Mouse (Mus musculus) liver, embryonic 14.5 days (tissue): Measurements from ENCODE around the gene C1s1. TPM values are rescaled to one million over a fixed set of nuclear protein-coding genes. Genes with fewer than 3 reads are reported as not detected.
A peak's percentile ranks its signal among the peaks of the same experiment; 100 is the strongest.
"Not testable (repeated sequence)": the region's sequence is repeated elsewhere in the genome, so short reads cannot be mapped to it uniquely, and the experiment has no call there.

ENCODE experiments used
- ATAC-seq: fragments of 200-750 bp; cut with Nextera tagmentation; 2 replicates; pipeline ENCODE4 v1.8.0; 2017; ENCODE audit warnings: moderate number of reproducible peaks, mild to moderate bottlenecking, moderate library complexity; ENCODE audit not compliant: insufficient read depth
- DNase-seq, 3 experiments: peaks; one replicate each; pipeline ENCODE4 v3.0.0-alpha.2; 2012 to 2013; ENCODE audit warnings: low read depth in 3 of 3, low spot score in 3 of 3
- H3K27ac ChIP-seq: fragments of 300-500 bp; sonication (generic); 2 replicates; pipeline ENCODE4 v1.5.1; 2014; ENCODE audit warnings: moderate library complexity, mild to moderate bottlenecking, control low read depth, inconsistent platforms
- H3K27me3 ChIP-seq: fragments of 300-500 bp; sonication (generic); 2 replicates; pipeline ENCODE4 v1.6.1; 2014; ENCODE audit warnings: mild to moderate bottlenecking, low read length, moderate library complexity; ENCODE audit not compliant: control insufficient read depth, insufficient read depth
- H3K36me3 ChIP-seq: fragments of 300-500 bp; sonication (generic); replicated peaks from 2 replicates; pipeline ENCODE4 v1.6.1; 2014; ENCODE audit warnings: low read depth; ENCODE audit not compliant: control insufficient read depth, insufficient read depth
- H3K4me1 ChIP-seq, 2 experiments: fragments of 200-500 bp in 1 of 2; fragments of 300-500 bp in 1 of 2; sonication (generic) in 1 of 2; replicated peaks; 2 replicates each; pipeline ENCODE4 v1.6.1; 2012 to 2014; ENCODE audit warnings: antibody characterized with exemption in 1 of 2, inconsistent platforms in 1 of 2, low read length in 1 of 2; ENCODE audit not compliant: control insufficient read depth in 2 of 2, insufficient read depth in 2 of 2
- H3K4me2 ChIP-seq: fragments of 300-500 bp; sonication (generic); 2 replicates; pipeline ENCODE4 v1.6.1; 2014; ENCODE audit warnings: low read depth, mild to moderate bottlenecking, control low read depth, moderate library complexity
- H3K4me3 ChIP-seq, 2 experiments: fragments of 200-500 bp in 1 of 2; fragments of 300-500 bp in 1 of 2; sonication (generic) in 1 of 2; 2 replicates each; pipeline ENCODE4 v1.5.1; 2012 to 2014; ENCODE audit warnings: low read depth in 2 of 2, low read length in 2 of 2, mild to moderate bottlenecking in 2 of 2, control low read depth in 1 of 2, inconsistent platforms in 1 of 2, moderate library complexity in 1 of 2; ENCODE audit not compliant: insufficient read depth in 1 of 2
- H3K9ac ChIP-seq: fragments of 300-500 bp; sonication (generic); replicated peaks from 2 replicates; pipeline ENCODE4 v1.6.1; 2014; ENCODE audit warnings: mild to moderate bottlenecking, control low read depth, moderate library complexity
- H3K9me3 ChIP-seq: fragments of 300-500 bp; sonication (generic); 2 replicates; pipeline ENCODE4 v1.6.1; 2016; ENCODE audit warnings: low read length, mixed read lengths; ENCODE audit not compliant: control insufficient read depth
- CTCF ChIP-seq: IDR thresholded peaks from 2 replicates; pipeline ENCODE4 v1.5.1; 2016; ENCODE audit warnings: antibody characterized with exemption, low read depth, control low read depth
- EP300 ChIP-seq: IDR thresholded peaks from 2 replicates; pipeline ENCODE4 v1.6.1; 2016; ENCODE audit warnings: antibody characterized with exemption, low read depth
- WGBS: fragments of 180-500 bp; shearing (Covaris S2); extraction: QIAGEN DNeasy Blood & Tissue Kit; methylation state at CpG from one replicate; pipeline ENCODE4 v1.1.7; 2014; ENCODE audit not compliant: insufficient replicate concordance; 5-methylcytosine and 5-hydroxymethylcytosine counted together
- polyA plus RNA-seq, 2 experiments: library from polyadenylated mRNA; depleted of rRNA in 1 of 2; stranded (reverse) in 1 of 2; unstranded in 1 of 2; fragments of >200 nt; fragmentation: Nextera tagmentation in 1 of 2; extraction: Ambion mirVana in 1 of 2; gene quantifications; 2 replicates each; pipeline versions ENCODE4 v1.2.1 to v1.2.3; 2012 to 2014

C1s1 gene
- polyA plus RNA-seq (2012; rRNA removed), result 36.1 and 40.9 TPM in 2 replicates
- polyA plus RNA-seq (2014; fragmentation: Nextera tagmentation; extraction: Ambion mirVana), result 23.9 and 26.4 TPM in 2 replicates

DNA sequence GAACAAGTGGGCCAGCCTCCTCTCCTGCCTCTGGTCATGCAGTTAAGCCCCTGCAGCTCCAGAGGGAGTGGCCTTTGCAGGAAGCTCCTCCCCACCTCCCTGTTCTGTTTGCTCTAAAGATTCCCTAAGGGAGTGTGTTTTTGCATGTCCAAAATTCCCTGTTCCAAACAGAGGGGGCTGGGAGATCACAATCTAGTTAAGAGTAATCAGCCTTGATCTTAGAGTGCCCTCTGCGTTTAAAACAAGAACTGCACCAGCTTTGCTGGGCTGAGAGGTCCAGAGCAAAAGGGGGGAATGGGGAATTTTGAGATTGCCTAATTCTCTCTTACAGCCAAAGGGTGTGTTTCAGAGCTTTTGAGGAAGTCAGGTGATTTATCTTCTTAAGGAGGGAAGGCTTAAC lies at the start of gene C1s1:
TSS of gene C1s1 (minus strand) at position 76 of the 400 bp plus-strand sequence.
- ATAC-seq, result peak; percentile 63
- not testable (repeated sequence) for H3K9ac ChIP-seq

DNA sequence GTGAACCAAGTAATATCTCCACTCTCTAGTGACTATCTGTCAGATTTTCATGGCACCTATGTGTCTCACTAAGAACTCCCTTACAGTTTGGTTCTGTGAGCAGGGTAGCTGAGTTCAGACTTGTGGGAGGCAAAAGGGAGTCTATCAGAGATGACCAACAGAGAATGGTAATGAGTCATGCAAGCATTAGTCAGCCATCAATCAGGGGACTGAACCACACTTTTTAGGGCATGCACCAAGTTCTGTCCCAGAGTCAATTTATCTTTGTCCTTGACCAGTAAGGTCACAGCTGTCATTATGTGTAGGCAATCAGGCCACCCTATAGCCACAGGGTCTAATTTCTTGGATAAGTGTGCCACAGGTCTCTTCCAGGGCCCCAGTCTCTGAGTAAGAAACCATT lies 46.6 kb upstream of the C1s1 start:
- ATAC-seq (no peak), DNase-seq (no peak)
- Histone ChIP-seq H3K9me3 (no peaks in the 10 kb centered on the region), H3K27ac (no peak overlapping the region), H3K4me1 (no peaks in the 10 kb centered on the region), H3K4me2 (no peak overlapping the region), H3K36me3 (no peaks in the 10 kb centered on the region), H3K4me3 (no peak overlapping the region), H3K27me3 (no peaks in the 10 kb centered on the region), H3K9ac (no peak overlapping the region)
- TF ChIP-seq CTCF, result no peak
- no peak for TF ChIP-seq EP300

More for the DNA sequence above, at the start of gene C1s1:
- H3K4me3 ChIP-seq, H3K27me3 ChIP-seq, H3K4me1 ChIP-seq, H3K27ac ChIP-seq, H3K9me3 ChIP-seq, H3K36me3 ChIP-seq: not testable (repeated sequence)
- TF ChIP-seq CTCF, result peak; percentile 41
- 0% methylated on average over 1 of the region's 1 CpGs for WGBS
- H3K4me2 ChIP-seq, result peak within 1 kb of the TSS; percentile 20
- DNase-seq, result peak in 1 of 3 experiments; percentile 11

- Histone ChIP-seq H3K9me3 (no peaks in the 10 kb centered on the region), H3K27ac (no peak overlapping the region), H3K4me1 (no peaks in the 10 kb centered on the region), H3K4me2 (no peak overlapping the region), H3K9ac (no peak overlapping the region), H3K4me3 (no peak overlapping the region), H3K36me3 (no peaks in the 10 kb centered on the region), H3K27me3 (no peaks in the 10 kb centered on the region)
- DNase-seq (no peak), ATAC-seq (no peak)
- WGBS, result 48% methylated on average over 4 of the region's 4 CpGs
- TF ChIP-seq CTCF, result no peak
- TF ChIP-seq EP300, result no peak
Measured at GRCm38 (mm10) chr6:124586266-124586665, 44.1 kb upstream of the C1s1 start.

DNA sequence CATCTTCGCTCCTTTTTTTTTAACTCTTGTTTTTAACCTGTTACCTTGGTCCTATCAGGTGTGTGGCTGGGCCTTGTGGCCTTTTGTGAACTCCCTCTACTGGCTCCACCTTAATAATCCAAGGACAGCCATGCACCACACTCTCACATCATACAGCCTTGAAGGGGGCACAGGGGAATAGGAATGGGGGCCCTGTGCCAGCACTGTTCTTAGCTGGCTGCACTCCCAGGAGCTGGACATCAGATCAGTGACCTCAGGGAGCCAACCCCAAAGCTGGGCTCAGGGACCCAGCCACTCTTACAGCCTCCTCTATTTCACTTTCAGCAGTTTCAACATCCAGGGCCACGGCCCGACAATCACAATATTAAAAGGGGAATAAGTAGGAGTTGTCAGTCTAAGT lies 43.6 kb upstream of the C1s1 start:
- 61% methylated on average over 3 of the region's 3 CpGs for WGBS
- no peaks in the 10 kb centered on the region for H3K9me3 ChIP-seq
- H3K27ac ChIP-seq, result no peak overlapping the region
- no peaks in the 10 kb centered on the region for H3K27me3 ChIP-seq
- no peak for DNase-seq
- no peaks in the 10 kb centered on the region for H3K36me3 ChIP-seq
- no peaks in the 10 kb centered on the region for H3K4me1 ChIP-seq
- no peak for ATAC-seq
- no peak for TF ChIP-seq CTCF
- TF ChIP-seq EP300, result no peak
- H3K4me3 ChIP-seq, result no peak overlapping the region
- H3K9ac ChIP-seq, result no peak overlapping the region
- no peak overlapping the region for H3K4me2 ChIP-seq

DNA sequence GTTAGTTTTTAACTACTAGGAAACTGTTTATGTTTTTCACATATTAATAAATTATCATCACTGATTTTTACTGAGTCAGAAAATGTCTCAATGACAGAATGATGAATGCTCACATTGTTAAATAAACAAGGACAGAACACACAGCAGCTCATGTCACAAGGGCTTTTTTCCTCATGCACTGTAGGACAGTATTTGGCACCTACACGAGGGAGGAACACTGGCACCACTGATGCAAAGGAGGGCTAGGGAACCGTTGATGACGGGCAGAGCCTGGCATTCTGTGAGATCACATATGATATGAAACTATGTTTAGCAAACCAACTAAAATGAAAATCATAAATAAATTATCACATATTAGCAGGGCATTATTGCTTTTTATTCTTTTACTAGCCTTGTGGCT lies 42.8 kb upstream of the C1s1 start:
- H3K4me2 ChIP-seq, result no peak overlapping the region
- no peaks in the 10 kb centered on the region for H3K9me3 ChIP-seq
- no peaks in the 10 kb centered on the region for H3K36me3 ChIP-seq
- WGBS, result 65% methylated on average over 3 of the region's 3 CpGs
- no peak overlapping the region for H3K4me3 ChIP-seq
- H3K4me1 ChIP-seq, result no peaks in the 10 kb centered on the region
- ATAC-seq (no peak), DNase-seq (no peak)
- H3K27me3 ChIP-seq, result no peaks in the 10 kb centered on the region
- H3K9ac ChIP-seq, result no peak overlapping the region
- TF ChIP-seq CTCF, result no peak
- no peak for TF ChIP-seq EP300
- no peak overlapping the region for H3K27ac ChIP-seq

DNA sequence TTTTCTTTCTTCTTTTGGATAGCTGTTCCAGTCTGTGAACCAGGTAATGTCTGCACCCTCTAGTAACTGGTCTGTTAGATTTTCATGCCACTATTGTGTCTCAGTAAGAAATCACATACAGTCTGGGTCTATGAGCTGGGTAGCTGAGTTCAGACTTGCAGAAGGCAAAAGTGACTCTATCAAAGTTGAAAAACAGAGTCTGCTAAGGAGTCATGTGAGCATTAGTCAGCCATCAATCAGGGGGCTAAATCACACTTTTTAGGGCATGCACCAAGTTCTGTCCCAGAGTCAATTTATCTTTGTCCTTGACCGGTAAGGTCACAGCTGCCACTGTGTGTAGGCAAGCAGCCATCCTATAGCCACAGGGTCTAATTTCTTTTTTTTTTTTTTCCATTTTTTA lies 40.1 kb upstream of the C1s1 start:
- no peaks in the 10 kb centered on the region for H3K9me3 ChIP-seq
- H3K36me3 ChIP-seq, result no peaks in the 10 kb centered on the region
- H3K4me3 ChIP-seq, result no peak overlapping the region
- 61% methylated on average over 1 of the region's 1 CpGs for WGBS
- ATAC-seq (no peak), DNase-seq (no peak)
- H3K9ac ChIP-seq, result no peak overlapping the region
- H3K27ac ChIP-seq, result no peak overlapping the region
- no peaks in the 10 kb centered on the region for H3K27me3 ChIP-seq
- no peaks in the 10 kb centered on the region for H3K4me1 ChIP-seq
- TF ChIP-seq EP300 (no peak), CTCF (no peak)
- no peak overlapping the region for H3K4me2 ChIP-seq

GRCm38 (mm10) chr6:124580155-124580554 lies 38.0 kb upstream of the C1s1 start:
- not testable (repeated sequence) for ATAC-seq, H3K4me2 ChIP-seq, H3K9ac ChIP-seq, H3K4me3 ChIP-seq, DNase-seq, H3K9me3 ChIP-seq, H3K36me3 ChIP-seq, H3K4me1 ChIP-seq, H3K27me3 ChIP-seq, H3K27ac ChIP-seq
- WGBS, result 67% methylated on average over 6 of the region's 7 CpGs

DNA sequence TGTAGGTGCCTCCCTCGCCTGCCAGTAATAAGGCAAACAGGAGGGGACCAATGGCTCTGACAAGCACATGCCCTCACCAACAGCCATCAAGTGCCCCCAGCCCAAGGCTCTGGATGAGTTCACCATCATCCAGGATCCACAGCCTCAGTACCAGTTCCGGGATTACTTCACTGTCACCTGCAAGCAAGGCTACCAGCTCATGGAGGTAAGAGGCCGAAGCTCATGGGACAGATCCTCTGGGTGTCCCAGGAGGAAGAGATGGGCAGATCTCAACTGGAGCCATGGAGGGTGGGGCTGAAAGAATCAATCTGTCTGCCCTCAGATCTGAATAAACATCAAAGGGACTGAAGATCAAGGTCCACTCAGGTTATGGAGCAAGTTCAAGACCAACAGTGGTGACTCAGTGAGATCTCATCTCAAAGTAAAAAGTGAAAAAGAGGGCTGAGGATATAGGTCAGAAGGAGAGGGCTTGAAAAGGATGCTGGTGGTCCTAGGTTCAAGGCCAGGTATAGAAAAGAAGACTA lies 33.1 kb upstream of the C1s1 start:
- not testable (repeated sequence) for H3K4me1 ChIP-seq, H3K27ac ChIP-seq, H3K27me3 ChIP-seq, H3K4me3 ChIP-seq, H3K9me3 ChIP-seq, H3K4me2 ChIP-seq, ATAC-seq, DNase-seq, H3K9ac ChIP-seq, H3K36me3 ChIP-seq
- WGBS, result 52% methylated on average over 3 of the region's 3 CpGs
